Mouse (Mus musculus) liver, postnatal 0 days (tissue): ENCODE measurements around the gene T2. TPM values are rescaled to one million over a fixed set of nuclear protein-coding genes. Genes with fewer than 3 reads are reported as not detected.

Experiments
- ATAC-seq: fragments of 200-750 bp; cut with Nextera tagmentation; 2 replicates; pipeline ENCODE4 v1.8.0; 2017; ENCODE audit warnings: mild to moderate bottlenecking, moderate library complexity
- DNase-seq: peaks from one replicate; pipeline ENCODE4 v3.0.0-alpha.2; 2016
- H3K27ac ChIP-seq: fragments of 300-500 bp; sonication (generic); 2 replicates; pipeline ENCODE4 v1.5.1; 2014; ENCODE audit warnings: antibody characterized with exemption, moderate library complexity, mild to moderate bottlenecking, low read depth
- H3K27me3 ChIP-seq: fragments of 300-500 bp; sonication (generic); 2 replicates; pipeline ENCODE4 v1.6.1; 2014; ENCODE audit warnings: low read length, control low read depth, mixed read lengths; ENCODE audit not compliant: insufficient read depth
- H3K36me3 ChIP-seq: fragments of 300-500 bp; sonication (generic); replicated peaks from 2 replicates; pipeline ENCODE4 v1.6.1; 2014; ENCODE audit warnings: mild to moderate bottlenecking, control low read depth, low read length, moderate library complexity, mixed read lengths; ENCODE audit not compliant: insufficient read depth
- H3K4me1 ChIP-seq: fragments of 300-500 bp; sonication (generic); 2 replicates; pipeline ENCODE4 v1.6.1; 2014; ENCODE audit warnings: antibody characterized with exemption, mild to moderate bottlenecking, control low read depth; ENCODE audit not compliant: insufficient read depth
- H3K4me2 ChIP-seq: fragments of 300-500 bp; sonication (generic); 2 replicates; pipeline ENCODE4 v1.6.1; 2014; ENCODE audit warnings: low read depth, mild to moderate bottlenecking, low read length, moderate library complexity, mixed read lengths
- H3K4me3 ChIP-seq: fragments of 300-500 bp; sonication (generic); 2 replicates; pipeline ENCODE4 v1.5.1; 2014; ENCODE audit warnings: low read depth, low read length
- H3K9ac ChIP-seq: fragments of 300-500 bp; sonication (generic); replicated peaks from 2 replicates; pipeline ENCODE4 v1.6.1; 2014; ENCODE audit warnings: mild to moderate bottlenecking, moderate library complexity
- H3K9me3 ChIP-seq: fragments of 300-500 bp; sonication (generic); 2 replicates; pipeline ENCODE4 v1.6.1; 2016; ENCODE audit warnings: mild to moderate bottlenecking, control low read depth, low read length, mixed read lengths
- CTCF ChIP-seq: sonication (generic); IDR thresholded peaks from 2 replicates; pipeline ENCODE4 v1.5.1; 2016; ENCODE audit warnings: antibody characterized with exemption, low read depth
- EP300 ChIP-seq: IDR thresholded peaks from 2 replicates; pipeline ENCODE4 v1.6.1; 2016; ENCODE audit warnings: antibody characterized with exemption, low read depth, mild to moderate bottlenecking
- WGBS: fragments of 180-500 bp; shearing (Covaris S2); extraction: QIAGEN DNeasy Blood & Tissue Kit; methylation state at CpG from one replicate; pipeline ENCODE4 v1.1.7; 2014; ENCODE audit not compliant: insufficient replicate concordance; 5-methylcytosine and 5-hydroxymethylcytosine counted together
- polyA plus RNA-seq: library from polyadenylated mRNA; unstranded; fragments of >200 nt; fragmentation: Nextera tagmentation; extraction: Ambion mirVana; gene quantifications from 2 replicates; pipeline ENCODE4 v1.2.1, GENCODE M21; 2015

Gene T2
- polyA plus RNA-seq, 1 experiment from 2014 or later: not detected

DNA sequence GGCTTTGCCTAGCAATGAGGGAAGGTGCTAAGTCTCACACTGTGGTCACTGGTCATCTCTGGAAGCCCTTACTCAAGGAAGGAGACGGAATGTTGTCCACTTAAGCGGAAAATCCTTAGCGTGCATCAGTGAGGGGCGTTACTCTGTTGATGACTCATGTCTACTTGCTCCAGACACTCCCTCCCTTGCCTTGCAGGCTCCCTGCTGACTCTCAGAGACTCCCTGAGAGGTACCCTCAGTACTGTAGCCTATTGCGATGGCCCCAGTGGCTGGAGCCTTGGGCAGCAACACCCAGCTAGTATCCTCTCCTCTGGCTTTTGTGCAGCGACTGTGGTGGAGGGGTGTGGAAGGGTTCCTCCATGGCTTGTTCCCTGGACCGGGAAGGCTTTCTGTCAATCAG, 99.8 kb downstream of the T2 start:
- TF ChIP-seq CTCF (no peak), EP300 (no peak)
- Histone ChIP-seq H3K9me3 (no peaks in the 10 kb centered on the region), H3K9ac (no peak overlapping the region), H3K4me1 (no peaks in the 10 kb centered on the region), H3K27me3 (peaks cover 4% of the 10 kb centered on the region; the same call in 1 of the 2 replicates), H3K4me3 (no peak overlapping the region), H3K36me3 (no peaks in the 10 kb centered on the region), H3K4me2 (no peak overlapping the region), H3K27ac (no peak overlapping the region)
- ATAC-seq (no peak), DNase-seq (no peak)
- 70% methylated on average over 7 of the region's 7 CpGs for WGBS

DNA sequence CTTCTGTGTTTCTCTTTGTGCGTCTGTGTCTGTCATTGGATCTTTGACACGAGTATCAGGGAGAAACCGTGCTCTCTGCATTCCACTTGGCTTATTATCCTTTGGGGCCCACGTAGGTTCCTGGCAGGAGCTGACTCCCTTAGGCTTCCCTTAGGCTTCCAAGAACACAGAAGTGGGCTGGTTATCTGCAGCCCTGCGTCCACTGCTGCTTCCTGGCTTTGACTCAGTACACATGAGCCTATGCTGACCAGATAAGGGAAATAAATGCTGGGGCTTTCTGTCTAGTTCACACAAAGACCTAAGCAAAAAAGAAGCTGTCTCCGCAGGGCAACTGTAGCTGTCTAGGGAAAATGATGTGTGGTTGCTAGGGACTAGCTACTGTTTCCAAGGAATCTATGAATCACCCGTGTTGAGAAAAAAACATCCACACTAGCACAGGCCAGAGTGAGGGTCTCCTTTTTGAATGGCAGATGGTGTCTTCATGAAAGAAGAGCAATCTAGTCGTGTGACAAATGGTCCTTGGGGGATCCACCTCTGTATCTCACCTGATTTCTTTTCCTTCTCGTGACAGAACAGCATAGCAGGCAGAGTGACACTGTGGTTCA, 101.2 kb downstream of the T2 start:
- Histone ChIP-seq H3K27me3 (peaks cover 8% of the 10 kb centered on the region; the same call in 1 of the 2 replicates), H3K9ac (no peak overlapping the region), H3K4me2 (no peak overlapping the region), H3K36me3 (no peaks in the 10 kb centered on the region), H3K27ac (no peak overlapping the region), H3K4me3 (no peak overlapping the region), H3K4me1 (no peaks in the 10 kb centered on the region), H3K9me3 (no peaks in the 10 kb centered on the region)
- ATAC-seq (0 out of 2 replicates have a peak, but pooled peaks have one; percentile 27), DNase-seq (no peak)
- WGBS: 33% methylated on average over 9 of the region's 9 CpGs
- TF ChIP-seq EP300 (no peak), CTCF (no peak)

DNA sequence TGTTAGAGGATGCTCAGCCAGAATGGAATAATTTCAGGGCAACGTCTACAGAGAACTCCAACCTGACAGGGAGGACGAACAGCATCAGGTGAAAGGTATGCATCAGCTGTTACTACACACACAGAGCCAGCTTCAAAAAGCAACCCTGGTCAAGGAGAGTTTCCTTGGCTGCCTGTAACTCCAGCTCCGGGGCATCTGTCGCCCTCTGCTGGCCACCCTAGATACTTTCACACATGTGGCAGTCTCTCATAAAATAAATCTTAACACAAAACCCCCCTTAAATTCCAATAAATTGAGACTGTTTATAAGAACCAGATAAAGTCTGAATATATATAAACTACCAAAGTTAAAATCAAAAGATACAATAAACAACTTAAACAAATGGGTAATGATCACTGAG, 105.8 kb downstream of the T2 start:
- Histone ChIP-seq H3K27me3 (peaks cover 8% of the 10 kb centered on the region; the same call in 1 of the 2 replicates), H3K27ac (no peak overlapping the region), H3K4me2 (no peak overlapping the region), H3K36me3 (no peaks in the 10 kb centered on the region), H3K9me3 (no peaks in the 10 kb centered on the region), H3K4me3 (no peak overlapping the region), H3K4me1 (no peaks in the 10 kb centered on the region), H3K9ac (no peak overlapping the region)
- TF ChIP-seq CTCF (peak; percentile 68), EP300 (no peak)
- 4% methylated on average over 4 of the region's 4 CpGs for WGBS
- DNase-seq (peak; percentile 54), ATAC-seq (no peak)

DNA sequence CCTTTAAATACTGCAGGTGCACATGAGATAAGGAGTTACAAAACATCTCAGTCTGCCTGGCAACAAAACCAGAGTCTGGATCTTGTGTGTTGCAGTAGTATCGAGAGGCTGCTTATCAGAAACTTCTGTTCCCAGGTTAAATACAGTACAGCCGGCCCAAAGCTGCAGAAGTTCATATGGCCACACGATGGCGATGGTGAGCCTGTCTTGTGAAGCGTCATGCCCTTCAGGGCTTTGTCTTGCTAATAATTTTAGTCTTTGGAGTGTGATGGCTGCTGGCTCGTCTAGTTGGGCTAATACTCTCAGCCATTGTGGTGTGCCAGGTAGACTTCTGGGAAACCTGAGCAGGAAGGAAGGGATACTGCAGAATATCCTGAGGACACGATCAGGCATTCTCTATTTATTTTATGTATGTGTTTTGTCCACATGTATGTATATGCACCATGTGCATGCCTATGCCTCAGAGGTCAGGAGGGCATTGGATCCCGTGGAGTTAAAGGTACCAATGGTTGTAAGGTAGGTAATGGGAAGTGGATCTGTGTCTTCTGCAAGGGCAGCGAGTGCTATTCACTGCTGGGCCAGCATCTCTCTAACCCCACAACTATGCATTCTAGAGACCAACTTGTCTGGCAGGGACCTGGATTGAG, 107.8 kb downstream of the T2 start:
- Histone ChIP-seq H3K4me3 (no peak overlapping the region), H3K27ac (no peak overlapping the region), H3K9me3 (no peaks in the 10 kb centered on the region), H3K9ac (no peak overlapping the region), H3K4me1 (no peaks in the 10 kb centered on the region), H3K27me3 (peaks cover 8% of the 10 kb centered on the region; the same call in 1 of the 2 replicates), H3K4me2 (no peak overlapping the region), H3K36me3 (no peaks in the 10 kb centered on the region)
- TF ChIP-seq EP300 (no peak), CTCF (peak; percentile 84)
- DNase-seq (peak; percentile 61), ATAC-seq (no peak)
- 23% methylated on average over 9 of the region's 9 CpGs for WGBS

DNA sequence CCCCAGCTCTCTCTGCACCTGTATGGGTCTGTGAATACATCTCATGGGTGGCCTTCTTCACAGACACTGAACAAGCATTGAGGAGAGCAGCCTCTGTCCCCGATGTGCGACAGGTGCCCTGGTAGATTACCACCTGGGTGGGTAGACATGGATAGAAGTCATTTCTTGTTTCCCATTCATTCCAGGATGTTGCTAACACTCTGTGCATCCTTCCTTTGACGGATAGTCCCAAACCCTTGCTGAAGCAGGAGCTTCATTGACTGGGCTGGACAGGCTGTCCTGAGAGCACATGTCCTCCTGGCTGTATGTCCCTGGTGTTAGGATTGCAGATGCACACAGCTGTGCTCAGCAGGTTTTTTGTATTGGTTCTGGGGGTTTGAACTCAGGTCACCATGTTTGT, 112.0 kb downstream of the T2 start:
- no peak for TF ChIP-seq EP300
- no peak for TF ChIP-seq CTCF
- Histone ChIP-seq H3K4me2 (no peak overlapping the region), H3K27me3 (peaks cover 4% of the 10 kb centered on the region), H3K9me3 (no peaks in the 10 kb centered on the region), H3K36me3 (no peaks in the 10 kb centered on the region), H3K4me3 (no peak overlapping the region), H3K9ac (no peak overlapping the region), H3K4me1 (no peaks in the 10 kb centered on the region), H3K27ac (no peak overlapping the region)
- WGBS: 80% methylated on average over 3 of the region's 3 CpGs
- DNase-seq: no peak
- no peak for ATAC-seq

DNA sequence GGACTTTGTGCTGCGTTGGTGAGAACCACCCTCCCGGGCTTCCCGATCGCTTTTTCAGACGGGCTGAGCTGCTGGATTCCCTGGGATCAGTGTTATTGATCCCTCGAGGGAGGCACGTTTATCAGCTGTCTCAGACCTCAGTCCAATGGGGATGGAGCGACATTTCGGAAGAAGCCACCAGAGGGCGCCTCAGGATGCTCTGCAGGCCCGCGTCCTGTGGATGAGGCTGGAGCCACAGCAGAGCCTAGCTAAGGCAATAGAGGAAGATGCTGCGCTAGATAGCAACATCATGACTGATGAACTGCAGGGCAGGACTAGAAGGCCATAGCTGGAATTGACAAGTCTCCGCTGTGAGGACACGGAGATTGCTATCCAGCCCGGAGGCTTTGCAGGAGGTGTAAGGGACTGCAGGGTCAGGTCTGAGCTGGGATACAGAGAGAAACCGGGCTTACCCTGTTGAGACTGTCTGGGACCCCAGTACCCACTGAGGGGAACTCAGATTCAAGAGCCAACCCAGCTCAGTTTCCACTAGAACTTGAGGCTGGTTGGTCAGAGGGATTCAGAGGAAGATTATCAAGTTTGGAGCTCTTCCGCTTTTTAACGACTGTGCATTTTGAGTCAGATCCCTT, 113.0 kb downstream of the T2 start:
- Histone ChIP-seq H3K9me3 (no peaks in the 10 kb centered on the region), H3K9ac (no peak overlapping the region), H3K4me1 (no peaks in the 10 kb centered on the region), H3K4me2 (no peak overlapping the region), H3K36me3 (no peaks in the 10 kb centered on the region), H3K27ac (no peak overlapping the region), H3K4me3 (no peak overlapping the region), H3K27me3 (peaks cover 4% of the 10 kb centered on the region)
- no peak for TF ChIP-seq EP300
- peak; percentile 86 for TF ChIP-seq CTCF
- ATAC-seq (peak; percentile 56; the same call in 1 of the 2 replicates), DNase-seq (peak; percentile 82)
- WGBS: 16% methylated on average over 19 of the region's 19 CpGs

Other genes starting within 250 kb of the T2 start
- gene Gm49673, start 208.2 kb upstream of the T2 start, polyA plus RNA-seq: not detected in 2 replicates
- gene Rnaset2a, start 207.9 kb upstream of the T2 start, polyA plus RNA-seq: 27.0 and 28.8 TPM in 2 replicates
- 8.2 and 8.5 TPM in 2 replicates for gene Fgfr1op, start 190.5 kb upstream of the T2 start, polyA plus RNA-seq
- gene Ccr6, start 119.9 kb upstream of the T2 start, polyA plus RNA-seq: 0.45 and 1.1 TPM in 2 replicates
- gene Mpc1, start 73.1 kb upstream of the T2 start, polyA plus RNA-seq: 1,393 and 1,436 TPM in 2 replicates
- 67.6 and 67.7 TPM in 2 replicates for gene Sft2d1, start 44.9 kb upstream of the T2 start, polyA plus RNA-seq
- 0.05 TPM in 1 of 2 replicates, not detected in the other for gene Prr18, start 18.5 kb upstream of the T2 start, polyA plus RNA-seq
- not detected in 2 replicates for gene T, start 78.4 kb downstream of the T2 start, polyA plus RNA-seq
- 0.90 and 1.0 TPM in 2 replicates for gene Pde10a, start 169.4 kb downstream of the T2 start, polyA plus RNA-seq
- not detected in 2 replicates for gene Gm17087, start 211.0 kb downstream of the T2 start, polyA plus RNA-seq